Mouse (Mus musculus) lung, postnatal 0 days (tissue): Measurements from ENCODE around the gene Cabcoco1. TPM values are rescaled to one million over a fixed set of nuclear protein-coding genes. Genes with fewer than 3 reads are reported as not detected.

Experiments used
- ATAC-seq: fragments of 200-750 bp; cut with Nextera tagmentation; 2 replicates; pipeline ENCODE4 v1.8.0; 2017; ENCODE audit warnings: moderate library complexity
- DNase-seq: peaks from one replicate; pipeline ENCODE4 v3.0.0-alpha.2; 2016; ENCODE audit warnings: low spot score
- H3K27ac ChIP-seq: fragments of 300-500 bp; sonication (generic); 2 replicates; pipeline ENCODE4 v1.5.1; 2014; ENCODE audit warnings: antibody characterized with exemption, mild to moderate bottlenecking, low read length, mixed read lengths
- H3K27me3 ChIP-seq: fragments of 300-500 bp; sonication (generic); replicated peaks from 2 replicates; pipeline ENCODE4 v1.6.1; 2014; ENCODE audit warnings: low read length, mixed read lengths; ENCODE audit not compliant: insufficient read depth
- H3K36me3 ChIP-seq: fragments of 300-500 bp; sonication (generic); 2 replicates; pipeline ENCODE4 v1.6.1; 2014; ENCODE audit warnings: low read length, mixed read lengths; ENCODE audit not compliant: insufficient read depth
- H3K4me1 ChIP-seq: fragments of 300-500 bp; sonication (generic); 2 replicates; pipeline ENCODE4 v1.6.1; 2014; ENCODE audit warnings: antibody characterized with exemption, low read depth, low read length, mixed read lengths; ENCODE audit not compliant: insufficient read depth
- H3K4me2 ChIP-seq: fragments of 300-500 bp; sonication (generic); replicated peaks from 2 replicates; pipeline ENCODE4 v1.6.1; 2014; ENCODE audit warnings: low read depth, mild to moderate bottlenecking, low read length, moderate library complexity, mixed read lengths
- H3K4me3 ChIP-seq: fragments of 300-500 bp; sonication (generic); 2 replicates; pipeline ENCODE4 v1.5.1; 2014; ENCODE audit warnings: low read depth, low read length
- H3K9ac ChIP-seq: fragments of 300-500 bp; sonication (generic); replicated peaks from 2 replicates; pipeline ENCODE4 v1.6.1; 2014; ENCODE audit warnings: low read depth, mild to moderate bottlenecking
- H3K9me3 ChIP-seq: fragments of 300-500 bp; sonication (generic); 2 replicates; pipeline ENCODE4 v1.6.1; 2016; ENCODE audit warnings: low read length, mixed read lengths
- CTCF ChIP-seq: IDR thresholded peaks from 2 replicates; pipeline ENCODE4 v1.5.1; 2016; ENCODE audit warnings: antibody characterized with exemption, mild to moderate bottlenecking
- EP300 ChIP-seq: IDR thresholded peaks from 2 replicates; pipeline ENCODE4 v1.6.1; 2016; ENCODE audit warnings: antibody characterized with exemption, mild to moderate bottlenecking, control low read depth
- WGBS: fragments of 180-500 bp; shearing (Covaris S2); extraction: QIAGEN DNeasy Blood & Tissue Kit; methylation state at CpG from one replicate; pipeline ENCODE4 v1.1.7; 2014; 5-methylcytosine and 5-hydroxymethylcytosine counted together
- polyA plus RNA-seq: library from polyadenylated mRNA; unstranded; fragments of >200 nt; fragmentation: Nextera tagmentation; extraction: Ambion mirVana; gene quantifications from 2 replicates; pipeline ENCODE4 v1.2.1, GENCODE M21; 2015

Cabcoco1 gene
- polyA plus RNA-seq, 1 experiment from 2014 or later, result 11.2 TPM

DNA sequence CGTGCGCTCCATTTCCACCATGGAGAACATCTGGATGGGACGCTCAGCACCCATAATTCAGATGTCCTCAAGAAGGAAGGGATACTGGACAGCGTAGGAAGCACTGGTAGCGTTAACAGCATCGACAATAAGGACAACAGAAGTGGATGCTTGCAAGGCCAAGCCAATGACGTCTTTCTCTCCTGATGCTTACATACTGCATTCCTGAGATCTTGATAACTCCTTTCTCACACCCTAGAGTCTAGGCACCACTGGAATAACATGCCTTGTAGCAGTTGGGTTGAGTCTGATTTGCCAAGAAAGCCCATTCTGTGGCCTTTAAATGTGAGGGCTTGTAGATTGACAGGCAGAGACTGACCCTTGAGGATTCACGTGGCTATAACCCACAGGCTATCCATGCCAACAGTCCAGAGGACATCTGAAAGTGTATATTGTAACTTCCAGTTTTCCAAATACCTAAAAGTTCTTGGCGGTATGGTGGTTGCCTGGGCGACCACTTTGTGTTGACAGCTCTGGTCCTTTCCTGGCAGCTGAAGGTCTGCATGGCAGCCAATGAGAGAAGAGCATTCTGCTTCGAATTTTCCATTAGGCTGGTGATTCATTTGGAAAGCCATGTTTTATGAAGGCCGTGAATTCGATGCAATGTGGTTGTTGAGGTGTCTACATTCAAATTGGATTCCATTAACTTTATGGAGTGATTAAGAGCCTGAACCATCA lies 124.5 kb downstream of the Cabcoco1 start:
- Histone ChIP-seq H3K4me3 (no peak overlapping the region), H3K4me2 (no peak overlapping the region), H3K4me1 (no peaks in the 10 kb centered on the region), H3K27ac (no peak overlapping the region), H3K36me3 (no peaks in the 10 kb centered on the region), H3K9me3 (no peaks in the 10 kb centered on the region), H3K9ac (no peak overlapping the region), H3K27me3 (no peaks in the 10 kb centered on the region)
- ATAC-seq (peak; percentile 80), DNase-seq (peak; percentile 65)
- TF ChIP-seq CTCF (no peak), EP300 (peak; percentile 70)
- 81% methylated on average over 13 of the region's 13 CpGs for WGBS

DNA sequence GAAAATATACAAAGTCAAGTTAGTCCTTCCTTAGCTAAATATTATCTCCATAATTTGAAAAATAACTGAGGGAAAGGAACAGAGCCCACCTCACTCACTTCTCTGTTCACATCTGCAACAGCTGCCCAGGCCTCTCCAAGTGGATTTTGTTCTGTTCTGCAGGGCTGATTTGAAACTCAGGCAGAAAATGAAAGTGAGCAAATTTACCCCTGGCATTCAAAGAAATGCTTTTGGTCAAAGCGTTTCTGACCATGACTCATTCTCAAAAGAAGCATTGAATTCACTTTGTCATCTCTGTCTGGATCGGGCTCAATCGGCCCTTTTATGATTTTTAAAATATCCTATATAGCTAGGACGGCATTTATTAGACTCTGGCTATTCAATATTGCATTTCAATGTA lies 135.8 kb downstream of the Cabcoco1 start:
- ATAC-seq, result no peak
- no peak for DNase-seq
- no peaks in the 10 kb centered on the region for H3K9me3 ChIP-seq
- H3K9ac ChIP-seq, result no peak overlapping the region
- 79% methylated on average over 4 of the region's 4 CpGs for WGBS
- H3K4me1 ChIP-seq, result no peaks in the 10 kb centered on the region
- no peak overlapping the region for H3K4me2 ChIP-seq
- H3K36me3 ChIP-seq, result no peaks in the 10 kb centered on the region
- no peak overlapping the region for H3K27ac ChIP-seq
- TF ChIP-seq EP300 (no peak), CTCF (no peak)
- no peaks in the 10 kb centered on the region for H3K27me3 ChIP-seq
- H3K4me3 ChIP-seq, result no peak overlapping the region

DNA sequence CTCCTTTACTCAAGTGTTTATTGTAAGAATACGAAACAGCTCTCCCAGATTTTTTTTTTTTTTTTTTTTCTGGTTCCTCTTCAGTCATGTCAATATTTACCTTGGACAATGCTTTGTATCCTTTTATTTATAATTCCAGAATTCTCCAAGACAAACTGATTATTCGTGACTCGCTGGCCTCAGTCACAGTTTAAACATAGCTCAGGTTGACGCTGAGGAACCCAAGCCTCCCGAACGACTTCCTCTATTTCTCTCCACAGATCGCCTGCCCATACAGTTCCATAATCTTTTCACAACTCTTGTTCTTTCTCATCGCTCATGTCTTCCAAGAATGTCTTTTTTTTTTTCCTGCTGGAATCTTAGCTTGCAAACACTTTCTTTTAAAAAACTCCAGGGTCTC lies 144.9 kb downstream of the Cabcoco1 start:
- peak; percentile 55 for DNase-seq
- Histone ChIP-seq H3K36me3 (no peaks in the 10 kb centered on the region), H3K4me3 (no peak overlapping the region), H3K4me1 (no peaks in the 10 kb centered on the region), H3K4me2 (peak overlapping the region; percentile 18; the same call in 1 of the 2 replicates), H3K9ac (no peak overlapping the region), H3K9me3 (0 out of 2 replicates have a peak, but pooled peaks cover 6% of the 10 kb centered on the region), H3K27ac (peak overlapping the region; percentile 28), H3K27me3 (no peaks in the 10 kb centered on the region)
- peak; percentile 61 for ATAC-seq
- TF ChIP-seq EP300 (peak; percentile 58; the same call in 1 of the 2 replicates), CTCF (no peak)
- WGBS, result 15% methylated on average over 8 of the region's 8 CpGs

DNA sequence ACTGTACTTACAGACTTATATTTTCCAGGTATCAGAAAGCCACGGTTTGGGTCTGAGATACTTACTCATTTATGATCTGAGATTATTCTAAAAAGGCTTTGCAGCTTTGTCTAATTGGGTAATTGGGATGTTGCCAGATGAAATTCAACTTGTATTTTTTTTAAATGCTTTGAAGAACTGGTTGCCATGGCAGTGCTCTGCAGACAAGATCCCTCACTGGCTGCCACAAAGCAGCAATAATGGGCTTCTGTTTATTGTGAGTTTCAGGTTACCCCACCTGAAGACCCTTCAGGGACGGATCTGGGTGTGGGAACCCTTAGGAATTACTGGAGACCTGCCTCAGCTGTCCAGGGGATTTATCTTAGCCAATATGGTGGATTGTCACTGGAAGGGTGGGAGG lies 145.6 kb downstream of the Cabcoco1 start:
- H3K27ac ChIP-seq, result 0 out of 2 replicates have a peak overlapping the region, but pooled peaks have one; percentile 5
- no peaks in the 10 kb centered on the region for H3K36me3 ChIP-seq
- H3K9me3 ChIP-seq, result 0 out of 2 replicates have a peak, but pooled peaks cover 6% of the 10 kb centered on the region
- TF ChIP-seq CTCF (no peak), EP300 (no peak)
- DNase-seq (peak; percentile 25), ATAC-seq (no peak)
- no peak overlapping the region for H3K9ac ChIP-seq
- no peaks in the 10 kb centered on the region for H3K4me1 ChIP-seq
- H3K27me3 ChIP-seq, result no peaks in the 10 kb centered on the region
- 30% methylated on average over 2 of the region's 2 CpGs for WGBS
- no peak overlapping the region for H3K4me3 ChIP-seq
- H3K4me2 ChIP-seq, result 0 out of 2 replicates have a peak overlapping the region, but pooled peaks have one; percentile 1

DNA sequence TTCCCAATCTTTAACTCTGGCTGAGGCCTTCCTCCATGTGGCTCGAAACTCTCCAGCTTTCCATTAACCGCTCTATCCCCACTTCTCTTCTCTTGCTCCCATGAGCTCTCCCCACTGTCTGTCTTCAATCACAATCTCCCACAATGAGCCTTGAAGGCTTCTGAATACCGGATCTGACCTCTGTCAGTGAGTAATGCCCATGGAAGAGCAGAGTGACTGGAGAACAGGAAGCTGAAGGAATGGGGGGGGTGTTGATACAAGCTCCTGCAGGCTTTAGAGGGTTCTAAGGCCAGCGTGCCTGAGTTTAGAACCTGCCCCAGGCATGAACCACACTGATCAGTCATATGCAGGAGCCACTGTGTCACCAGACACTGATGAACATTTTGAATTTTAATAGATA lies 150.1 kb downstream of the Cabcoco1 start:
- no peak for ATAC-seq
- Histone ChIP-seq H3K36me3 (no peaks in the 10 kb centered on the region), H3K9me3 (no peaks in the 10 kb centered on the region), H3K4me2 (no peak overlapping the region), H3K4me1 (no peaks in the 10 kb centered on the region), H3K4me3 (no peak overlapping the region), H3K27ac (no peak overlapping the region), H3K27me3 (no peaks in the 10 kb centered on the region), H3K9ac (no peak overlapping the region)
- no peak for TF ChIP-seq CTCF
- TF ChIP-seq EP300, result no peak
- WGBS, result 67% methylated on average over 4 of the region's 4 CpGs
- DNase-seq, result no peak

GRCm38 (mm10) chr10:68388802-68389201 lies 152.9 kb downstream of the Cabcoco1 start:
- Histone ChIP-seq H3K36me3 (no peaks in the 10 kb centered on the region), H3K27ac (no peak overlapping the region), H3K9me3 (no peaks in the 10 kb centered on the region), H3K27me3 (no peaks in the 10 kb centered on the region), H3K4me1 (no peaks in the 10 kb centered on the region), H3K4me2 (no peak overlapping the region), H3K9ac (no peak overlapping the region), H3K4me3 (no peak overlapping the region)
- TF ChIP-seq CTCF (no peak), EP300 (no peak)
- WGBS, result 79% methylated on average over 4 of the region's 4 CpGs
- ATAC-seq (no peak), DNase-seq (no peak)
